ENCODE assay signal across 13 mouse cellular contexts in genomic region chr2:60713857-60714256, GRCm38 (mm10). TPM values are rescaled to one million over a fixed set of nuclear protein-coding genes. Genes with fewer than 3 reads are reported as not detected.
DNase-seq lines count a peak whose midpoint lies in the region; ATAC-seq and TF ChIP-seq lines count a peak whose summit lies in the region.
"Had no signal": no experiment of that assay in that cellular context is flagged by ENCODE, and none has a peak within 500 bp of the region (broad histone marks: within the 10 kb centered on the region; RNA-seq: fewer than 3 reads in every experiment).

No protein-coding gene starts in this region.

- H3K27me3 ChIP-seq in forebrain, embryonic 16.5 days (replicated peaks; ENCODE audit: control insufficient read depth, insufficient read depth, low read length) = peaks cover 6% of the 10 kb centered on the region
- no peaks in the 10 kb centered on the region for H3K27me3 ChIP-seq in kidney, embryonic 14.5 days (ENCODE audit: control insufficient read depth, insufficient read depth, low read length)
- H3K27me3 ChIP-seq in midbrain, postnatal 0 days (ENCODE audit: insufficient read depth, low read length) = no peaks in the 10 kb centered on the region
- H3K27me3 ChIP-seq: heart, embryonic 15.5 days had no signal

- peak; percentile 78 for ATAC-seq in forebrain, embryonic 16.5 days
- ATAC-seq in kidney, embryonic 14.5 days (ENCODE audit: low FRiP score, low TSS enrichment) = peak; percentile 58; the same call in 1 of the 2 replicates
- ATAC-seq in midbrain, postnatal 0 days (ENCODE audit: low FRiP score) = peak; percentile 59; the same call in 1 of the 2 replicates
- ATAC-seq: liver, embryonic 12.5 days had no signal

- peaks cover 21% of the 10 kb centered on the region for H3K4me1 ChIP-seq in forebrain, embryonic 16.5 days (replicated peaks; ENCODE audit: control insufficient read depth, insufficient read depth, low read length)
- H3K4me1 ChIP-seq in kidney, embryonic 14.5 days (ENCODE audit: control insufficient read depth, insufficient read depth, low read length) = peaks cover 6% of the 10 kb centered on the region; the same call in 1 of the 2 replicates
- peaks cover 9% of the 10 kb centered on the region; the same call in 1 of the 2 replicates for H3K4me1 ChIP-seq in midbrain, postnatal 0 days (ENCODE audit: insufficient read depth, low read length)
- H3K4me1 ChIP-seq: liver, embryonic 12.5 days had no signal

- H3K4me3 ChIP-seq in forebrain, embryonic 16.5 days (replicated peaks; ENCODE audit: low read length) = no peak overlapping the region
- no peak overlapping the region for H3K4me3 ChIP-seq in kidney, embryonic 14.5 days (ENCODE audit: low read length)
- H3K4me3 ChIP-seq in midbrain, postnatal 0 days (ENCODE audit: low read depth, low read length) = no peak overlapping the region
- H3K4me3 ChIP-seq: heart, embryonic 15.5 days; liver, embryonic 12.5 days had no signal

- 5% methylated on average over 8 of the region's 8 CpGs for WGBS in forebrain, embryonic 16.5 days
- 51% methylated on average over 8 of the region's 8 CpGs for WGBS in kidney, embryonic 14.5 days
- 24% methylated on average over 8 of the region's 8 CpGs for WGBS in midbrain, postnatal 0 days

- peak; percentile 4 for DNase-seq in gastrocnemius, adult 18-20 months (ENCODE audit: low spot score)
- DNase-seq in gastrocnemius, postnatal 36 days = no peak
- DNase-seq in midbrain, postnatal 0 days (ENCODE audit: low spot score) = peak; percentile 53
- DNase-seq in ovary, adult 18-20 months (ENCODE audit: low spot score) = no peak
- no peak for DNase-seq in heart, postnatal 25 days (ENCODE audit: low spot score)
- no peak for DNase-seq in thymus, postnatal 10 days (ENCODE audit: low spot score in 2 of 2)
- DNase-seq: adrenal gland, adult 8-10 months; cerebellum, adult 8-10 months had no signal

- H3K27ac ChIP-seq in forebrain, embryonic 16.5 days (ENCODE audit: low read length) = peak overlapping the region; percentile 11; the same call in 1 of the 2 replicates
- H3K27ac ChIP-seq in kidney, embryonic 14.5 days (ENCODE audit: low read depth, low read length) = no peak overlapping the region
- H3K27ac ChIP-seq in midbrain, postnatal 0 days (ENCODE audit: low read depth, low read length) = no peak overlapping the region
- H3K27ac ChIP-seq: heart, embryonic 15.5 days; liver, embryonic 12.5 days had no signal

- H3K9ac ChIP-seq in forebrain, embryonic 16.5 days (replicated peaks; ENCODE audit: low read depth, low read length) = no peak overlapping the region
- H3K9ac ChIP-seq in kidney, embryonic 14.5 days (ENCODE audit: low read depth, low read length) = no peak overlapping the region
- no peak overlapping the region for H3K9ac ChIP-seq in midbrain, postnatal 0 days (replicated peaks; ENCODE audit: low read length, poor library complexity, severe bottlenecking)
- H3K9ac ChIP-seq: heart, embryonic 15.5 days; liver, embryonic 12.5 days had no signal

- intact Hi-C loops in gastrocnemius, postnatal 36 days (cut with DNase I) = no loop called here
- intact Hi-C loops in heart, postnatal 25 days (cut with DNase I) = no loop called here

- no peaks in the 10 kb centered on the region for H3K36me3 ChIP-seq in forebrain, embryonic 16.5 days (ENCODE audit: control insufficient read depth, insufficient read depth)
- H3K36me3 ChIP-seq in kidney, embryonic 14.5 days (ENCODE audit: control insufficient read depth, insufficient read depth, low read length) = no peaks in the 10 kb centered on the region
- H3K36me3 ChIP-seq in midbrain, postnatal 0 days (ENCODE audit: insufficient read depth, low read length) = no peaks in the 10 kb centered on the region
- H3K36me3 ChIP-seq: G1E; heart, embryonic 15.5 days; liver, embryonic 12.5 days had no signal

- H3K4me2 ChIP-seq in forebrain, embryonic 16.5 days (ENCODE audit: low read length) = no peak overlapping the region; the same call in 1 of the 2 replicates
- no peak overlapping the region for H3K4me2 ChIP-seq in kidney, embryonic 14.5 days (replicated peaks; ENCODE audit: low read depth, low read length)
- H3K4me2 ChIP-seq in midbrain, postnatal 0 days (ENCODE audit: low read depth, low read length, poor library complexity, severe bottlenecking) = no peak overlapping the region
- H3K4me2 ChIP-seq: heart, embryonic 15.5 days; liver, embryonic 12.5 days had no signal

- no peak for TF ChIP-seq CTCF in midbrain, postnatal 0 days (IDR thresholded peaks at IDR 0.05)

- no peaks in the 10 kb centered on the region for H3K9me3 ChIP-seq in forebrain, embryonic 16.5 days (ENCODE audit: control insufficient read depth, low read length)
- H3K9me3 ChIP-seq in kidney, embryonic 14.5 days (ENCODE audit: control insufficient read depth, low read length) = no peaks in the 10 kb centered on the region
- no peaks in the 10 kb centered on the region for H3K9me3 ChIP-seq in midbrain, postnatal 0 days (ENCODE audit: low read length)
- H3K9me3 ChIP-seq: G1E; heart, embryonic 15.5 days; liver, embryonic 12.5 days had no signal

RNA-seq across cellular contexts. Expression of gene Itgb6, which starts 8.6 kb away (rescaled TPM):
- 10 to 100 TPM; 38.3 to 44.0 TPM for total RNA-seq in gastrocnemius, adult 18-20 months (2021)
- total RNA-seq in gastrocnemius, postnatal 36 days (2021) = 10 to 100 TPM; 20.3 to 21.7 TPM
- polyA plus RNA-seq in forebrain, embryonic 16.5 days (2015; fragmentation: Nextera tagmentation; extraction: Ambion mirVana) = not detected in 2 replicates
- 3.4 and 8.9 TPM in 2 replicates for polyA plus RNA-seq in kidney, embryonic 14.5 days (2014; fragmentation: Nextera tagmentation; extraction: Ambion mirVana)
- total RNA-seq in midbrain, postnatal 0 days (2014; rRNA removed) = 0.14 and 0.22 TPM in 2 replicates
- 0.04 and 0.33 TPM in 2 replicates for polyA plus RNA-seq in midbrain, postnatal 0 days (2015; fragmentation: Nextera tagmentation; extraction: Ambion mirVana)
- total RNA-seq in heart, postnatal 25 days (2021) = 10 to 100 TPM; 23.0 to 25.0 TPM
- total RNA-seq: adrenal gland, adult 8-10 months had no signal
- polyA plus RNA-seq: G1E had no signal

Comparison
In these comparisons a context has a peak if more than half of its experiments do, and no peak if none do; other contexts are left out.
1. DNase-seq: peak in gastrocnemius, adult 18-20 months (single experiment) and midbrain, postnatal 0 days (single experiment); none in gastrocnemius, postnatal 36 days (0 of 2), ovary, adult 18-20 months (single experiment), heart, postnatal 25 days (single experiment) and thymus, postnatal 10 days (0 of 2).
2. RNA of gene Itgb6, which starts 8.6 kb away (total RNA-seq): 38.3 to 44.0 TPM in gastrocnemius, adult 18-20 months, 23.0 to 25.0 TPM in heart, postnatal 25 days and 20.3 to 21.7 TPM in gastrocnemius, postnatal 36 days; 0.14 to 0.22 TPM in midbrain, postnatal 0 days; every median in the first group is over 10 times any median in the second.
3. Peak in every context shown above with its lines, with median percentiles within 50 percentile points of each other: ATAC-seq.